Mouse (Mus musculus) intestine, postnatal 0 days (tissue): ENCODE measurements at regions not wholly inside any gene's neighbourhood (a gene's known extent, or its start where the extent isn't known, plus 50 kb on each side); places are given as distances from the start of the nearest gene placed in this dataset.

Experiments
- ATAC-seq: fragments of 200-750 bp; cut with Nextera tagmentation; 2 replicates; pipeline ENCODE4 v1.8.0; 2017; ENCODE audit warnings: mild to moderate bottlenecking, moderate TSS enrichment, moderate library complexity
- H3K27ac ChIP-seq: fragments of 300-500 bp; sonication (generic); 2 replicates; pipeline ENCODE4 v1.5.1; 2014; ENCODE audit warnings: mild to moderate bottlenecking, low read depth, low read length, moderate library complexity
- H3K27me3 ChIP-seq: fragments of 300-500 bp; sonication (generic); replicated peaks from 2 replicates; pipeline ENCODE4 v1.6.1; 2014; ENCODE audit warnings: low read length, mixed read lengths; ENCODE audit not compliant: control insufficient read depth, insufficient read depth
- H3K36me3 ChIP-seq: fragments of 300-500 bp; sonication (generic); 2 replicates; pipeline ENCODE4 v1.6.1; 2014; ENCODE audit warnings: mild to moderate bottlenecking, moderate library complexity; ENCODE audit not compliant: control insufficient read depth, insufficient read depth
- H3K4me1 ChIP-seq: fragments of 300-500 bp; sonication (generic); replicated peaks from 2 replicates; pipeline ENCODE4 v1.6.1; 2014; ENCODE audit warnings: antibody characterized with exemption, low read length, mixed read lengths; ENCODE audit not compliant: control insufficient read depth, insufficient read depth
- H3K4me2 ChIP-seq: fragments of 300-500 bp; sonication (generic); replicated peaks from 2 replicates; pipeline ENCODE4 v1.6.1; 2014; ENCODE audit warnings: low read depth, mild to moderate bottlenecking, moderate library complexity
- H3K4me3 ChIP-seq: fragments of 300-500 bp; sonication (generic); 2 replicates; pipeline ENCODE4 v1.5.1; 2014; ENCODE audit warnings: low read depth, low read length
- H3K9ac ChIP-seq: fragments of 300-500 bp; sonication (generic); 2 replicates; pipeline ENCODE4 v1.6.1; 2014; ENCODE audit warnings: mild to moderate bottlenecking, low read depth, low read length
- H3K9me3 ChIP-seq: fragments of 300-500 bp; sonication (generic); 2 replicates; pipeline ENCODE4 v1.6.1; 2016; ENCODE audit warnings: mixed run types; ENCODE audit not compliant: control insufficient read depth
- CTCF ChIP-seq: sonication (generic); IDR thresholded peaks from 2 replicates; pipeline ENCODE4 v1.5.1; 2016; ENCODE audit warnings: low read depth, mild to moderate bottlenecking, control low read depth, antibody characterized with exemption, moderate library complexity
- WGBS: fragments of 180-500 bp; shearing (Covaris S2); extraction: QIAGEN DNeasy Blood & Tissue Kit; methylation state at CpG from one replicate; pipeline ENCODE4 v1.1.7; 2014; 5-methylcytosine and 5-hydroxymethylcytosine counted together

GRCm38 (mm10) chr2:93096078-93096729 is 50.2 kb upstream of the Prdm11 start:
- no peak overlapping the region for H3K27ac ChIP-seq
- H3K27me3 ChIP-seq, result no peaks in the 10 kb centered on the region
- no peak overlapping the region for H3K9ac ChIP-seq
- WGBS, result 77% methylated on average over 6 of the region's 6 CpGs
- H3K4me2 ChIP-seq, result no peak overlapping the region
- no peak for ATAC-seq
- no peaks in the 10 kb centered on the region for H3K36me3 ChIP-seq
- TF ChIP-seq CTCF, result no peak
- no peaks in the 10 kb centered on the region for H3K9me3 ChIP-seq
- H3K4me3 ChIP-seq, result no peak overlapping the region
- H3K4me1 ChIP-seq, result no peaks in the 10 kb centered on the region
